Mouse (Mus musculus) ES-Bruce4 (cell line): ENCODE results near the gene Ncor2. TPM values are rescaled to one million over a fixed set of nuclear protein-coding genes. Genes with fewer than 3 reads are reported as not detected.

Experiments used
- H3K27ac ChIP-seq: 2 replicates; pipeline ENCODE4 v1.5.1; 2012; ENCODE audit warnings: low read length, inconsistent platforms; ENCODE audit not compliant: insufficient read depth
- H3K27me3 ChIP-seq: 2 replicates; pipeline ENCODE4 v1.6.1; 2012; ENCODE audit warnings: mild to moderate bottlenecking, low read length, inconsistent platforms; ENCODE audit not compliant: control insufficient read depth, poor library complexity, insufficient read depth, severe bottlenecking
- H3K36me3 ChIP-seq: 2 replicates; pipeline ENCODE4 v1.6.1; 2012; ENCODE audit warnings: inconsistent platforms, mild to moderate bottlenecking, low read length, moderate library complexity; ENCODE audit not compliant: control insufficient read depth, poor library complexity, insufficient read depth, severe bottlenecking
- H3K4me1 ChIP-seq: one replicate; pipeline ENCODE4 v1.8.1; 2011; ENCODE audit warnings: low read length; ENCODE audit not compliant: control insufficient read depth, insufficient read depth
- H3K4me3 ChIP-seq: 2 replicates; pipeline ENCODE4 v1.5.1; 2011; ENCODE audit warnings: low read depth, mild to moderate bottlenecking, low read length
- H3K9ac ChIP-seq: 2 replicates; pipeline ENCODE4 v1.6.1; 2012; ENCODE audit warnings: low read depth, mild to moderate bottlenecking, inconsistent platforms; ENCODE audit not compliant: poor library complexity, severe bottlenecking
- H3K9me3 ChIP-seq: replicated peaks from 2 replicates; pipeline ENCODE4 v1.6.1; 2012; ENCODE audit warnings: mild to moderate bottlenecking, low read length, inconsistent platforms; ENCODE audit not compliant: control insufficient read depth, poor library complexity, insufficient read depth, severe bottlenecking
- CTCF ChIP-seq: IDR thresholded peaks from one replicate; pipeline ENCODE4 v1.8.1; 2011; ENCODE audit warnings: low read depth, low read length
- EP300 ChIP-seq: IDR thresholded peaks from 2 replicates; pipeline ENCODE4 v1.6.1; 2011; ENCODE audit warnings: low read depth, low read length; ENCODE audit not compliant: insufficient read depth
- POLR2A ChIP-seq: IDR thresholded peaks from one replicate; pipeline ENCODE4 v1.8.1; 2011; ENCODE audit warnings: low read length; ENCODE audit not compliant: insufficient read depth
- polyA plus RNA-seq: library from polyadenylated mRNA; stranded (reverse); fragments of >200 nt; gene quantifications from 2 replicates; pipeline ENCODE4 v1.2.4, GENCODE M21; 2011; ENCODE audit warnings: low read depth; ENCODE audit not compliant: missing spikeins, insufficient read depth, insufficient read length

The Ncor2 gene
- polyA plus RNA-seq, 1 experiment: 57.5 TPM

- no peaks in the 10 kb centered on the region for H3K36me3 ChIP-seq
- TF ChIP-seq CTCF: no peak
- TF ChIP-seq POLR2A: no peak
- TF ChIP-seq EP300: no peak
- H3K4me3 ChIP-seq: no peak overlapping the region
- H3K9me3 ChIP-seq: no peaks in the 10 kb centered on the region
- H3K27ac ChIP-seq: no peak overlapping the region
- peaks cover 2% of the 10 kb centered on the region for H3K4me1 ChIP-seq
- H3K27me3 ChIP-seq: no peaks in the 10 kb centered on the region
- no peak overlapping the region for H3K9ac ChIP-seq
These were observed 41.9 kb downstream of the Ncor2 start for GRCm38 (mm10) chr5:125136996-125137671.

- Histone ChIP-seq H3K27ac (no peak overlapping the region), H3K4me1 (peaks cover 2% of the 10 kb centered on the region), H3K9me3 (no peaks in the 10 kb centered on the region), H3K27me3 (no peaks in the 10 kb centered on the region), H3K4me3 (no peak overlapping the region), H3K9ac (no peak overlapping the region), H3K36me3 (no peaks in the 10 kb centered on the region)
- TF ChIP-seq POLR2A (no peak), EP300 (no peak), CTCF (no peak)
These were observed 42.6 kb downstream of the Ncor2 start for GRCm38 (mm10) chr5:125136296-125136995.

GRCm38 (mm10) chr5:125134795-125135468 lies 44.1 kb downstream of the Ncor2 start:
- no peaks in the 10 kb centered on the region for H3K36me3 ChIP-seq
- H3K4me3 ChIP-seq: no peak overlapping the region
- H3K27ac ChIP-seq: no peak overlapping the region
- no peak overlapping the region for H3K9ac ChIP-seq
- H3K9me3 ChIP-seq: no peaks in the 10 kb centered on the region
- H3K27me3 ChIP-seq: no peaks in the 10 kb centered on the region
- H3K4me1 ChIP-seq: peaks cover 2% of the 10 kb centered on the region
- no peak for TF ChIP-seq POLR2A
- TF ChIP-seq EP300: no peak
- no peak for TF ChIP-seq CTCF

GRCm38 (mm10) chr5:125134391-125134790 lies 44.6 kb downstream of the Ncor2 start:
- H3K9ac ChIP-seq: no peak overlapping the region
- peaks cover 2% of the 10 kb centered on the region for H3K4me1 ChIP-seq
- H3K27ac ChIP-seq: no peak overlapping the region
- no peaks in the 10 kb centered on the region for H3K36me3 ChIP-seq
- no peak overlapping the region for H3K4me3 ChIP-seq
- no peaks in the 10 kb centered on the region for H3K9me3 ChIP-seq
- no peaks in the 10 kb centered on the region for H3K27me3 ChIP-seq
- TF ChIP-seq CTCF (no peak), EP300 (no peak), POLR2A (no peak)

GRCm38 (mm10) chr5:125133651-125134050 lies 45.4 kb downstream of the Ncor2 start:
- H3K9me3 ChIP-seq: no peaks in the 10 kb centered on the region
- no peak overlapping the region for H3K4me3 ChIP-seq
- TF ChIP-seq CTCF (no peak), POLR2A (no peak), EP300 (no peak)
- H3K4me1 ChIP-seq: peaks cover 2% of the 10 kb centered on the region
- no peaks in the 10 kb centered on the region for H3K36me3 ChIP-seq
- no peaks in the 10 kb centered on the region for H3K27me3 ChIP-seq
- H3K9ac ChIP-seq: no peak overlapping the region
- no peak overlapping the region for H3K27ac ChIP-seq
